Mouse (Mus musculus) spleen, adult 2 months (tissue): Measurements from ENCODE around the gene Vsx1.

Source experiments
- CTCF ChIP-seq: fragments of 200-500 bp; IDR thresholded peaks from 2 replicates; pipeline ENCODE4 v1.5.1; 2011; ENCODE audit warnings: mild to moderate bottlenecking, inconsistent platforms; ENCODE audit not compliant: insufficient read depth, insufficient read length, insufficient replicate concordance; ENCODE audit errors: extremely low read depth
- POLR2A ChIP-seq: fragments of 200-500 bp; IDR thresholded peaks from 2 replicates; pipeline ENCODE4 v1.6.1; 2011; ENCODE audit warnings: low read depth, low read length, inconsistent platforms

DNA sequence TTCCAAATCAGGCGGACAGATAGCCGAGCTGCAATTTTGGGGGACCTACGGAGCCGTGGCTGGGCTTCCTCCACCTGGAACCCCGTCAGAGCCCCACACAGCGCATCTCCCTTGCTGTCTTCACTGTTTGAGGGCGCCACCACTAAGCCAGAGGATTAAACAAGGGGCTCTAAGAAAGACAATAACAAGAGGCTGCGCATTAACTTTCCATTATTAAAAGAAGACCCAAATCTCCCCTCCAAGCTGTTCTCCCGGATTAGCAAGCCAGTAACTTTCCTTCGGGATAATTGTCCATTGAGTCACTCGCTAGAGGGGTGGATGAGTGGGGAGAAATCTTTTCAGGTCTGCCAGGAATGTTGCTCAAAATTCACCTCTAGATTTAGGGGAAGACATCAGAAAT lies 1.1 kb upstream of the Vsx1 start:
- TF ChIP-seq POLR2A: no peak
- TF ChIP-seq CTCF: no peak
